Mouse (Mus musculus) kidney, embryonic 15.5 days (tissue): Measurements from ENCODE around the gene Rcbtb2. TPM values are rescaled to one million over a fixed set of nuclear protein-coding genes. Genes with fewer than 3 reads are reported as not detected.

Source experiments
- ATAC-seq: fragments of 200-750 bp; cut with Nextera tagmentation; replicated peaks from 2 replicates; pipeline ENCODE4 v1.8.0; 2017; ENCODE audit warnings: moderate TSS enrichment; ENCODE audit not compliant: low FRiP score
- H3K27ac ChIP-seq: fragments of 300-500 bp; sonication (generic); 2 replicates; pipeline ENCODE4 v1.5.1; 2015; ENCODE audit warnings: mild to moderate bottlenecking, inconsistent platforms
- H3K27me3 ChIP-seq: fragments of 300-500 bp; sonication (generic); 2 replicates; pipeline ENCODE4 v1.6.1; 2015; ENCODE audit warnings: inconsistent platforms
- H3K36me3 ChIP-seq: fragments of 300-500 bp; sonication (generic); 2 replicates; pipeline ENCODE4 v1.6.1; 2015; ENCODE audit warnings: inconsistent platforms
- H3K4me1 ChIP-seq: fragments of 300-500 bp; sonication (generic); 2 replicates; pipeline ENCODE4 v1.6.1; 2015; ENCODE audit warnings: inconsistent platforms
- H3K4me2 ChIP-seq: fragments of 300-500 bp; sonication (generic); 2 replicates; pipeline ENCODE4 v1.6.1; 2015; ENCODE audit warnings: moderate library complexity, mild to moderate bottlenecking, inconsistent platforms
- H3K4me3 ChIP-seq: fragments of 300-500 bp; sonication (generic); replicated peaks from 2 replicates; pipeline ENCODE4 v1.5.1; 2015; ENCODE audit warnings: mild to moderate bottlenecking, inconsistent platforms
- H3K9ac ChIP-seq: fragments of 300-500 bp; sonication (generic); 2 replicates; pipeline ENCODE4 v1.6.1; 2015; ENCODE audit warnings: mild to moderate bottlenecking, inconsistent platforms
- H3K9me3 ChIP-seq: fragments of 300-500 bp; sonication (generic); replicated peaks from 2 replicates; pipeline ENCODE4 v1.6.1; 2016; ENCODE audit warnings: inconsistent platforms
- WGBS: fragments of 180-500 bp; shearing (Covaris S2); methylation state at CpG from one replicate; pipeline ENCODE4 v1.1.7; 2015; ENCODE audit warnings: mixed read lengths; 5-methylcytosine and 5-hydroxymethylcytosine counted together
- polyA plus RNA-seq: library from polyadenylated mRNA; unstranded; fragments of >200 nt; fragmentation: Nextera tagmentation; extraction: Ambion mirVana; gene quantifications from 2 replicates; pipeline ENCODE4 v1.2.1, GENCODE M21; 2015

Gene Rcbtb2
- polyA plus RNA-seq, 1 experiment from 2014 or later: 128 TPM

GRCm38 (mm10) chr14:73226346-73226745 is 103.5 kb downstream of the Rcbtb2 start:
- H3K4me1 ChIP-seq: no peaks in the 10 kb centered on the region
- no peaks in the 10 kb centered on the region for H3K27me3 ChIP-seq
- no peak overlapping the region for H3K27ac ChIP-seq
- H3K9ac ChIP-seq: no peak overlapping the region
- 76% methylated on average over 3 of the region's 3 CpGs for WGBS
- no peaks in the 10 kb centered on the region for H3K9me3 ChIP-seq
- no peak for ATAC-seq
- H3K36me3 ChIP-seq: 0 out of 2 replicates have a peak, but pooled peaks cover 3% of the 10 kb centered on the region
- H3K4me3 ChIP-seq: no peak overlapping the region
- H3K4me2 ChIP-seq: no peak overlapping the region

- Histone ChIP-seq H3K9ac (no peak overlapping the region), H3K4me2 (no peak overlapping the region), H3K9me3 (no peaks in the 10 kb centered on the region), H3K36me3 (0 out of 2 replicates have a peak, but pooled peaks cover 3% of the 10 kb centered on the region), H3K4me3 (no peak overlapping the region), H3K4me1 (no peaks in the 10 kb centered on the region), H3K27me3 (no peaks in the 10 kb centered on the region), H3K27ac (no peak overlapping the region)
- 37% methylated on average over 1 of the region's 1 CpGs for WGBS
- ATAC-seq: no peak
Observed at GRCm38 (mm10) chr14:73226849-73227248, 104.0 kb downstream of the Rcbtb2 start.

- H3K27me3 ChIP-seq: no peaks in the 10 kb centered on the region
- no peak overlapping the region for H3K9ac ChIP-seq
- H3K4me2 ChIP-seq: no peak overlapping the region
- 0 out of 2 replicates have a peak, but pooled peaks cover 3% of the 10 kb centered on the region for H3K36me3 ChIP-seq
- WGBS: 44% methylated on average over 5 of the region's 5 CpGs
- no peak overlapping the region for H3K4me3 ChIP-seq
- no peak for ATAC-seq
- H3K9me3 ChIP-seq: no peaks in the 10 kb centered on the region
- H3K27ac ChIP-seq: no peak overlapping the region
- H3K4me1 ChIP-seq: peaks cover 14% of the 10 kb centered on the region
Observed at GRCm38 (mm10) chr14:73231286-73231982, 108.6 kb downstream of the Rcbtb2 start.

DNA sequence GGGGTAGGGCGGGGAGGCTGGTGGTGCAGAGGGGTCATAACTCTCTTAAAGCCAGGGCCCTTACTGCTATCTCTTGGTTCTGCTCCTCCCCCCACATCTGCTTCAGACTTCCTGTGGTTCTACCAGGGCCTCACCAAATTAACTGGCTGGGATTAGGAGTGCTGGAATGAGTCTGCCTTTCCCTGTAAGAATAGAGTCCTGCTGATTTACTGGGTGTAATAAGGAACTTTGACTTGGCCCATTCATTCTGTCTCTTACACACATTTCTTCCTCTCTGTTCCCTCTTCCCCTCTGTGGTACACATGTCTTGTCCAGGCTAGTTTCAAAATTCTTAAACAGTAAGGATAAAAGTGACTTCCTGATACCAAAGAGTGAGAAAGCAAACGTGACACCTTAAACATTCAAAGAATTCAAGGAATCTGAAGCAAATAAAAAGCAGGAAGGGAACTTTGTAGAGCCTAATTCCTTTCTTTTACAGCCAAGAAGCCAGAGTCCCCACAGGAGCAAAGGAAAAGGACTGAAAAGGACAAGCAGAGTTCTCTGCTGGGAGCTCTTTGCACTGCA is 111.7 kb downstream of the Rcbtb2 start:
- Histone ChIP-seq H3K27ac (peak overlapping the region; percentile 89), H3K36me3 (0 out of 2 replicates have a peak, but pooled peaks cover 3% of the 10 kb centered on the region), H3K27me3 (no peaks in the 10 kb centered on the region), H3K9ac (no peak overlapping the region), H3K9me3 (no peaks in the 10 kb centered on the region), H3K4me3 (no peak overlapping the region), H3K4me1 (peaks cover 16% of the 10 kb centered on the region), H3K4me2 (no peak overlapping the region)
- WGBS: 6% methylated on average over 2 of the region's 2 CpGs
- ATAC-seq: no peak; the same call in 1 of the 2 replicates

GRCm38 (mm10) chr14:73237848-73238321 is 115.0 kb downstream of the Rcbtb2 start, which contains the start of gene Lpar6:
Lpar6 (plus strand) TSS chr14:73237895.
- peaks cover 11% of the 10 kb centered on the region; the same call in 1 of the 2 replicates for H3K36me3 ChIP-seq
- H3K4me1 ChIP-seq: peaks cover 16% of the 10 kb centered on the region
- peak within 1 kb of the TSS; percentile 64 for H3K9ac ChIP-seq
- H3K4me2 ChIP-seq: peak within 1 kb of the TSS; percentile 57
- no peaks in the 10 kb centered on the region for H3K27me3 ChIP-seq
- H3K9me3 ChIP-seq: no peaks in the 10 kb centered on the region
- peak within 1 kb of the TSS; percentile 96 for H3K27ac ChIP-seq
- ATAC-seq: peak; percentile 89
- H3K4me3 ChIP-seq: peak within 1 kb of the TSS; percentile 60
- WGBS: under 1% methylated on average over 19 of the region's 19 CpGs

DNA sequence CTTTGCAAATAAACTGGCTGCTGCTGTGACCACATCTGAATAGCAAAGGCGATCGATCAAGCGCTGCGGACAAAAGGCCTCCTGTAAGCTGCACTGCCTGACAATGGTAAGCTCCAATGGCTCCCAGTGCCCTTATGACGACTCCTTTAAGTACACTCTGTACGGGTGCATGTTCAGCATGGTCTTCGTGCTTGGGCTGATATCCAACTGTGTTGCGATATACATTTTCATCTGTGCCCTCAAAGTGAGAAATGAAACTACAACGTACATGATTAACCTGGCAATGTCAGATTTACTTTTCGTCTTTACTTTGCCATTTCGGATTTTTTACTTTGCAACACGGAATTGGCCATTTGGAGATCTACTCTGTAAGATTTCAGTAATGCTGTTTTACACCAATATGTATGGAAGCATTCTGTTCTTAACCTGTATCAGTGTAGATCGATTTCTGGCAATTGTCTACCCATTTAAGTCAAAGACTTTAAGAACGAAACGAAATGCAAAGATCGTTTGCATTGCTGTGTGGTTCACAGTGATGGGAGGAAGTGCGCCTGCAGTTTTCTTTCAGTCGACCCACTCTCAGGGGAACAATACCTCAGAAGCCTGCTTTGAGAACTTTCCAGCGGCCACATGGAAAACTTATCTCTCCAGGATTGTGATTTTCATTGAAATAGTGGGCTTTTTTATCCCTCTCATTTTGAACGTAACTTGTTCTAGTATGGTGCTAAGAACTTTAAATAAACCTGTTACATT is 115.8 kb downstream of the Rcbtb2 start:
- peaks cover 16% of the 10 kb centered on the region for H3K4me1 ChIP-seq
- H3K9me3 ChIP-seq: no peaks in the 10 kb centered on the region
- under 1% methylated on average over 20 of the region's 20 CpGs for WGBS
- peak; percentile 90 for ATAC-seq
- peak overlapping the region; percentile 64 for H3K9ac ChIP-seq
- H3K36me3 ChIP-seq: peaks cover 11% of the 10 kb centered on the region; the same call in 1 of the 2 replicates
- H3K4me2 ChIP-seq: peak overlapping the region; percentile 57
- H3K4me3 ChIP-seq: peak overlapping the region; percentile 60
- H3K27me3 ChIP-seq: no peaks in the 10 kb centered on the region
- peak overlapping the region; percentile 96 for H3K27ac ChIP-seq

DNA sequence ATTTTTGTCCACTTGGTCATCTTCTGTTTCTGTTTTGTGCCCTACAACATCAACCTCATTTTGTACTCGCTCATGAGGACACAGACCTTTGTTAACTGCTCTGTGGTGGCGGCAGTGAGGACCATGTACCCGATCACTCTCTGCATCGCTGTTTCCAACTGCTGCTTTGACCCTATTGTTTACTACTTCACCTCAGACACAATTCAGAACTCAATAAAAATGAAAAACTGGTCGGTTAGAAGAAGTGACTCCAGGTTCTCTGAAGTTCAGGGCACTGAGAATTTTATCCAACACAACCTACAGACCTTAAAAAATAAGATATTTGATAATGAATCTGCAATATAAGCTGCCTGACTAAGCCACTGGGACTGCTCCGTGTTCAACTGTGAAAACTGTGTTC is 116.5 kb downstream of the Rcbtb2 start:
- peak overlapping the region; percentile 96 for H3K27ac ChIP-seq
- peak overlapping the region; percentile 64 for H3K9ac ChIP-seq
- 0 out of 2 replicates have a peak, but pooled peaks have one; percentile 68 for ATAC-seq
- peaks cover 14% of the 10 kb centered on the region for H3K4me1 ChIP-seq
- peak overlapping the region; percentile 60 for H3K4me3 ChIP-seq
- WGBS: 1% methylated on average over 6 of the region's 6 CpGs
- peaks cover 11% of the 10 kb centered on the region; the same call in 1 of the 2 replicates for H3K36me3 ChIP-seq
- peak overlapping the region; percentile 57 for H3K4me2 ChIP-seq
- no peaks in the 10 kb centered on the region for H3K27me3 ChIP-seq
- H3K9me3 ChIP-seq: no peaks in the 10 kb centered on the region

GRCm38 (mm10) chr14:73239857-73240256 is 117.0 kb downstream of the Rcbtb2 start:
- peaks cover 8% of the 10 kb centered on the region; the same call in 1 of the 2 replicates for H3K4me1 ChIP-seq
- no peak overlapping the region; the same call in 1 of the 2 replicates for H3K4me2 ChIP-seq
- H3K9ac ChIP-seq: no peak overlapping the region
- no peak overlapping the region for H3K27ac ChIP-seq
- H3K36me3 ChIP-seq: peaks cover 11% of the 10 kb centered on the region; the same call in 1 of the 2 replicates
- ATAC-seq: no peak
- no peaks in the 10 kb centered on the region for H3K27me3 ChIP-seq
- 38% methylated on average over 3 of the region's 3 CpGs for WGBS
- H3K4me3 ChIP-seq: no peak overlapping the region
- H3K9me3 ChIP-seq: no peaks in the 10 kb centered on the region

DNA sequence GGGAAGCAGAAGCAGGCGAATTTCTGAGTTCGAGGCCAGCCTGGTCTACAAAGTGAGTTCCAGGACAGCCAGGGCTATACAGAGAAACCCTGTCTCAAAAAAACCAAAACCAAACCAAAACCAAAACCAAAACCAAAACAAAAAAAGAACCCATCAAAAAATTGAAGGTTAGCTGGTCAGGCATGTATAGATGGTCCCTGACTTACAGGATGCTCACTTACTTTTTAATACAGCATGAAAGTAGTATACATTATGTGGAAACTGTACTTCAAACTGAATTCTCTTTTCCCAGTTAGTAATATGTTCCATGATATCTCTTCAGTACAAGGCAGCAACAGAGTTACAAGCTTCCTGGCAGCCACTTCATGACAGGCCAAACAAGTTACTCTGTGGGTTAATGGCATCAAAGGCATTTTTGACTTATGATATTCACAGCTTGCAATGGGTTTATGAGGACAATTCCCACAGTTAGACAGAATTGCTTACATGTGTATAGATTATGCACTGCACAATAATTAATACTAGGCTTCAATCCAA is 121.3 kb downstream of the Rcbtb2 start:
- no peaks in the 10 kb centered on the region for H3K4me1 ChIP-seq
- no peak overlapping the region for H3K9ac ChIP-seq
- ATAC-seq: no peak
- no peak overlapping the region for H3K4me2 ChIP-seq
- 98% methylated on average over 2 of the region's 2 CpGs for WGBS
- peaks cover 11% of the 10 kb centered on the region; the same call in 1 of the 2 replicates for H3K36me3 ChIP-seq
- no peak overlapping the region for H3K27ac ChIP-seq
- H3K27me3 ChIP-seq: no peaks in the 10 kb centered on the region
- no peak overlapping the region for H3K4me3 ChIP-seq
- no peaks in the 10 kb centered on the region for H3K9me3 ChIP-seq

DNA sequence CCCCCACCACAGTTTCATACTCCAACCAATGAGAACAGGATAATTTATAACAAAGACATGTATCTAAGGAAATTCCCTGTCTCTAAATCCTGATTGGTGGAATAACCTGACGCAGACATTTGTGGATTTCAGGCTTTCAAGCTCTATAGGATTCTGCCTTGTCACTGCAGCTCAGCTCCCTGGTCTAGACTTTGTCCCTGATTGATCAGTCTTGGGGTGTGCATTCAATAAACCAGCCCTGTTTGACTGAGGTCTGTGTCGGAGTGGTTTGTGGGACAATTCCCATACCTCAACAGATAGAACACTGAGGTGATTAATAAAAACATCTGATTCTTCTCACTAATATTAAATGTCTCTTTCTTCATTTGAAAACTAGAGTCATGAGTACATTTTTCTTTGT is 127.2 kb downstream of the Rcbtb2 start:
- no peaks in the 10 kb centered on the region for H3K36me3 ChIP-seq
- H3K9me3 ChIP-seq: no peaks in the 10 kb centered on the region
- H3K4me2 ChIP-seq: no peak overlapping the region
- no peak overlapping the region for H3K9ac ChIP-seq
- H3K27ac ChIP-seq: no peak overlapping the region
- H3K4me1 ChIP-seq: peaks cover 7% of the 10 kb centered on the region
- ATAC-seq: no peak
- WGBS: 95% methylated on average over 2 of the region's 2 CpGs
- H3K4me3 ChIP-seq: no peak overlapping the region
- H3K27me3 ChIP-seq: no peaks in the 10 kb centered on the region

- H3K4me1 ChIP-seq: peaks cover 10% of the 10 kb centered on the region
- no peak overlapping the region for H3K9ac ChIP-seq
- no peaks in the 10 kb centered on the region for H3K9me3 ChIP-seq
- no peaks in the 10 kb centered on the region for H3K27me3 ChIP-seq
- WGBS: 85% methylated on average over 2 of the region's 2 CpGs
- H3K27ac ChIP-seq: peak overlapping the region; percentile 87
- no peak overlapping the region for H3K4me2 ChIP-seq
- ATAC-seq: no peak
- H3K36me3 ChIP-seq: no peaks in the 10 kb centered on the region
- no peak overlapping the region for H3K4me3 ChIP-seq
Observed at GRCm38 (mm10) chr14:73252276-73252675, 129.4 kb downstream of the Rcbtb2 start.
